Mouse (Mus musculus): ENCODE results near the gene Pml.

Gene Pml

DNA sequence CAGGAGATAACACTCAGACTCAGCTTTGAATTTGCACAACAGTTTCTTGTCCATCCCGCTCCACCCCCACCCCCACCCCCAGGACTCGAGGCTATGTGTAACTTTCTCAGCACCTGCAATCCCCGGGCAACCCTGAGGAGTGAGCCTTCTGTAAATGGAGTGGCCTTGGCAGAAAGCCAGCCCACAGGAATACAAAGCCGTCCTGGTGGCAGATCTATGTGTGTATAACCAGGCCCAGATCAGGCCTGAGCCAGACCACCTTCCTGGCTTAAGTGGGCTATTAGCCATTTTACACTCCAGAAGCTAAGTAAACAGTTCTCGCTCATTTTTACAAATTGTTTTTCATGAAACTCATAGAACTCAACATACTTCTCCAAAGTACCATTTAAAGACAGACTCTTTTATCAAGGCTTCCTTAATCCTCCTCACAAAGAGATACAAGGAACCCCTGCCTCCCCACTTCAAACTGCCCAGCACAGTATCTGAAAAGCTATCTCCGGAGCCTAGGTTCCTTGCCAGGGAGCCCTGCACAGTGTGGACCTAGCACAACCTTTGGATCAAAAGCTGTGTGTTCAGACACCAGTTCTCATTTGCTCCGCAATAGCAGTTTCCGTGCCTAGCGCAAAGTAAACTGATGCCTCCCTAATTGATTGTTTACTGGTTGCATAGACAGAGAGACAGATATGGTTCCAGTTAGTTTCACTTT is 7.7 kb downstream of the Pml start:
- Histone ChIP-seq H3K9me3 (ENCODE audit: low read length) (no peaks in the 10 kb centered on the region), H3K36me3 (ENCODE audit: insufficient read depth, low read length) (peaks cover 85% of the 10 kb centered on the region), H3K4me1 (replicated peaks; ENCODE audit: low read depth, low read length) (peaks cover 88% of the 10 kb centered on the region), H3K4me3 (replicated peaks; ENCODE audit: low read length) (peak overlapping the region; percentile 95), H3K27me3 (ENCODE audit: insufficient read depth, low read length) (no peaks in the 10 kb centered on the region)
- no peak for TF ChIP-seq CTCF (conservative IDR thresholded peaks at IDR 0.05; ENCODE audit: low read length)
- peak; percentile 60; the same call in 1 of the 2 replicates for TF ChIP-seq NANOG (IDR thresholded peaks at IDR 0.05; ENCODE audit: borderline replicate concordance, low read length)

DNA sequence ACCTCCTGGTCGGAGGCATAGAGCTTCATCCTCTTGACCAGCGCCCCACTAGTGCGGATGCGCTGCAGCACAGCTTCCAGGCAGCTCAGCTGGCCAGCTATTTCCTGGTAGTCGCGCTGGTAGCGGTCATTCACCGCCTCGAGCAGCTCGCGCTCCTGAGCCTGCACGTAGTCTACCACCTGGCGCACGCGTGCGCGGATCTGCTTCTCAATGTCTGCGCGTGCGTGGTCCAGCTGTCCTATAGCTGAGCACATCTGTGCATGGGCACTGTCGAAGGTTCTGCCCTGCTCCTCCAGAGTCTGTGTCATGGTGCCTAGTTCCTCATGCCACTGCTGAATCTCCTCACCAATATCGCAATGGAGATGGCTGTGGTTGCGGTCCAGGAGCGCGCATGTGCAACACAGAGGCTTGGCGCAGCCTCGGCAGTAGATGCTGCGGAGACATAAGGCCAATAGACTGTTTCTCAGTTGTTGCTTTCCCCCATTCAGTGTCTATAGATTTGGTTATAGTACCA is 15.0 kb downstream of the Pml start:
- peak overlapping the region; percentile 69 for H3K4me3 ChIP-seq (replicated peaks; ENCODE audit: low read length)
- peaks cover 83% of the 10 kb centered on the region for H3K36me3 ChIP-seq (ENCODE audit: insufficient read depth, low read length)
- TF ChIP-seq CTCF (conservative IDR thresholded peaks at IDR 0.05; ENCODE audit: low read length), result no peak
- TF ChIP-seq NANOG (IDR thresholded peaks at IDR 0.05; ENCODE audit: borderline replicate concordance, low read length), result no peak
- no peak for TF ChIP-seq POU5F1 (IDR thresholded peaks at IDR 0.05; ENCODE audit: borderline replicate concordance, low read length)
- peaks cover 71% of the 10 kb centered on the region for H3K4me1 ChIP-seq (replicated peaks; ENCODE audit: low read depth, low read length)
- H3K9me3 ChIP-seq (ENCODE audit: low read length), result no peaks in the 10 kb centered on the region
- no peaks in the 10 kb centered on the region for H3K27me3 ChIP-seq (ENCODE audit: insufficient read depth, low read length)

DNA sequence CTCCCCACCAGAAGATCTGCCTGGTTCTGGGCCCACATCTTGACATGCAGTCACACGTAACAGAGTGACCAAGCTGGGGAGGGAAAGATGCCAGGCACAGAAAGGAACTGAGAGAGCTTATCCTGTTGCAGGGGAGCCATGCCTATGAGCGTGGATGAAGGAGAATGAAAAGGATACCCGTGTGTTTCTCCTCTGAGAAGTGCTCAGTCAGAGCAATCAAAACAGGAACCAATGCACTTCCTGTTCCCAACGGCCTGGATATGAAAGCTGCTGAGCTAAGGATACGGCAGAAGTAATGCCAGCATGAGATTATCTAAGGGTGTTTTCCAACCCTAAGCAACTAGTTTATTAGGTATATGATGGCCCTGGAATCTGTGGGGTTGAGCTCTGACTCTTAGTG is 17.2 kb downstream of the Pml start:
- TF ChIP-seq CTCF (conservative IDR thresholded peaks at IDR 0.05; ENCODE audit: low read length) (no peak), NANOG (IDR thresholded peaks at IDR 0.05; ENCODE audit: borderline replicate concordance, low read length) (no peak), POU5F1 (IDR thresholded peaks at IDR 0.05; ENCODE audit: borderline replicate concordance, low read length) (no peak)
- Histone ChIP-seq H3K4me3 (replicated peaks; ENCODE audit: low read length) (no peak overlapping the region), H3K4me1 (replicated peaks; ENCODE audit: low read depth, low read length) (peaks cover 74% of the 10 kb centered on the region), H3K9me3 (ENCODE audit: low read length) (no peaks in the 10 kb centered on the region), H3K36me3 (ENCODE audit: insufficient read depth, low read length) (peaks cover 91% of the 10 kb centered on the region), H3K27me3 (ENCODE audit: insufficient read depth, low read length) (no peaks in the 10 kb centered on the region)

DNA sequence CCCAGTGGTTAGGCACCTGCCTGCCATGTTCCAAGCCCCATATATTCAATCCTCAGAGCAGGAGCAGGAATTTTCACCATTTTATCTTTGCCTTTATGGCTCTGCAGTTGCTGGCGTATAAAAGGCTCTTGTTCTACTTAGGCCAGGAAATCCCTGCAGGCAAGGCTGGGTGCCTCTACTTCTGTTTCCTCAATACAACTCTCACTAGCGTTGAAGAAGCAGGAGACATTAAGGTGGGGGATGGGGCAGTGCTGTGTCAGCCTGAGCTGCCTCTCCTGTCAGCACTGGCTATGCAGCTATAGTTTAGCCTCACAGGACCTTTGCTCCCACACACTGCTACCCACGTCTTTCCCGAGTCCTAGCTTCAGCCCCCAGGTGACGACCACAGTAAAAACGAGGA is 17.8 kb downstream of the Pml start:
- no peak for TF ChIP-seq NANOG (IDR thresholded peaks at IDR 0.05; ENCODE audit: borderline replicate concordance, low read length)
- TF ChIP-seq CTCF (conservative IDR thresholded peaks at IDR 0.05; ENCODE audit: low read length), result no peak
- TF ChIP-seq POU5F1 (IDR thresholded peaks at IDR 0.05; ENCODE audit: borderline replicate concordance, low read length), result no peak
- Histone ChIP-seq H3K4me1 (replicated peaks; ENCODE audit: low read depth, low read length) (peaks cover 74% of the 10 kb centered on the region), H3K4me3 (replicated peaks; ENCODE audit: low read length) (no peak overlapping the region), H3K36me3 (ENCODE audit: insufficient read depth, low read length) (peaks cover 93% of the 10 kb centered on the region), H3K9me3 (ENCODE audit: low read length) (no peaks in the 10 kb centered on the region), H3K27me3 (ENCODE audit: insufficient read depth, low read length) (no peaks in the 10 kb centered on the region)

DNA sequence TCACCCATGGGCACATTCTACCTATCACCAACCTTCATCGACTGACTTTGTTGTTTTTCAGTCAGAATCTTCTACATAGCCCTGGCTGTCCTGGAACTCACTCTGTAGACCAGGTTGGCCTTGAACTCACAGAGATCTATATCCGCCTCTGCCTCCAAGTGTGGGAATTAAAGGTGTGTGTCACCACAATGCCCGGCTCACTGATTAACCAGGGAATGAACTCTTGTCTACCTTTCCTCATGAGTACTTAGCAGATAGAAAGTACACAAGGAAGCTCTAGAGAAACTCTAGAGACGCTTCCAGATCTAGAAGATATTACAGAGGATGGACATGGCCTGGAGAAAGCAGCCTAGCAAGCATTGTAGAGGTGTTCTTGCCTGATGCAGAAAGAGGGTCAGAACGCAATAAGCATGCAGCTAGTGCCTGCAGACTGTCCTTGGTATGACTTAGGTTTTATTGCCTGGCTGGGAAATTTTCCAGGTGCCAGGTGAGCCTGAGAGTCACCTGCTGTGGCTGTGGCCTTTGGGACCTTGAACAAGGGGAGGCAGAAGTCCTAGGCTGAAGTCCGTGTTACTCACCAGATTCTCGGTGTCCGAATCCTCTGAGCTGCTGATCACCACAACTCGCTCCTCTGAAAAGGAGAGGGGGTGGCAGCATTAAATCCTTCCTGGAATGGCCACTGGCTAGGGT is 20.7 kb downstream of the Pml start:
- Histone ChIP-seq H3K27me3 (ENCODE audit: insufficient read depth, low read length) (no peaks in the 10 kb centered on the region), H3K9me3 (ENCODE audit: low read length) (no peaks in the 10 kb centered on the region), H3K4me1 (replicated peaks; ENCODE audit: low read depth, low read length) (peaks cover 86% of the 10 kb centered on the region), H3K4me3 (replicated peaks; ENCODE audit: low read length) (no peak overlapping the region), H3K36me3 (ENCODE audit: insufficient read depth, low read length) (peaks cover 100% of the 10 kb centered on the region)
- TF ChIP-seq POU5F1 (IDR thresholded peaks at IDR 0.05; ENCODE audit: borderline replicate concordance, low read length) (no peak), NANOG (IDR thresholded peaks at IDR 0.05; ENCODE audit: borderline replicate concordance, low read length) (no peak), CTCF (conservative IDR thresholded peaks at IDR 0.05; ENCODE audit: low read length) (no peak)

DNA sequence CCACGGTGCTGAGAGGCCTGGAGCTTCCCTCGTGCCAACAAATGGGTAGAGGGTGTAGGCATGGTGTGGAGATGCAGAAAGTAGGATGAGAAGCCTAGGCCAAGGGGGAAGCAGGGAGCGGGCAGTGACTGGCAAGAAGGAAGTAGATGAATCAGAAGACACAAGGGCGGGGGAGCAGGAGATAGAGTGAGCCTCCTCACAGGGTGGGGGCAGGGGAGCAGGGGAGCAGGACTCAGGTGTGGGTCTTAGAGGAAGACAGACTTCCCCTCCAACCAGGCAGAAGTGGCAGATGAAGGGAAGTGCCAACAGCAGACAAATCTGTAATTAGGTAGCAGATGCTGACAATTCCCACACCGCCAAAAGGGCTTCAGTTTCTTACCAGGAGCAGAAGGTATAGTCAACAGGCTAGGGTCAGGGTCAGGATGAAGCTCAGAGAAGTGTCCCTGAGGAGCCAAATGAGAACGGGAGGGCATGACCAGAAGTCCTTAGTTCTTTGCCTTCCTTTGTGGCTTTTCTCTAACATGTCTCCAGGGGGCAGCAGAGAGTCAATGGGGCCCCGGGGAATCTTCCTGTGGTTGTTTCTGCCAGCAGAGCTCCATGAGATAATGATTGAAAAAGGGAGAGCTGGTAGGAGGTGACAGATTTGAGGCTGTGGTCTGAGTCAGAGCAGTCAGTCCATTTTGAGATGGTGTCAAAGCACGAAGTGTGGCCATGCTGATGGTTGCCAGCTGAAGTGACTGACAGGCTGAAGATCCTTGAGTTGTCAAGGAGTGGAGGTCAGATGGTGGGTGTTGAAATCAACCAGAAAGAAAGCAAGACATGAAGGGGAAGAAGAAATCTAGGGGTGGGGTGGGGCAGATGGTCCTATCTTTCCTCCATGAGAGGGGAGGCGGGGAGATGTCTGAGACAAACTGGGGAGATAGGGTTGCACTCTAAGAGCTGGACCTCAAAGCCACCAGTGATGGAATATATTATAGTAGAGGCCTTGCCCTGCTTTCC is 23.4 kb downstream of the Pml start:
- TF ChIP-seq CTCF (conservative IDR thresholded peaks at IDR 0.05; ENCODE audit: low read length), result peak; percentile 97
- no peak for TF ChIP-seq POU5F1 (IDR thresholded peaks at IDR 0.05; ENCODE audit: borderline replicate concordance, low read length)
- H3K9me3 ChIP-seq (ENCODE audit: low read length), result no peaks in the 10 kb centered on the region
- H3K27me3 ChIP-seq (ENCODE audit: insufficient read depth, low read length), result no peaks in the 10 kb centered on the region
- no peak overlapping the region for H3K4me3 ChIP-seq (replicated peaks; ENCODE audit: low read length)
- peaks cover 89% of the 10 kb centered on the region for H3K4me1 ChIP-seq (replicated peaks; ENCODE audit: low read depth, low read length)
- peaks cover 100% of the 10 kb centered on the region for H3K36me3 ChIP-seq (ENCODE audit: insufficient read depth, low read length)

DNA sequence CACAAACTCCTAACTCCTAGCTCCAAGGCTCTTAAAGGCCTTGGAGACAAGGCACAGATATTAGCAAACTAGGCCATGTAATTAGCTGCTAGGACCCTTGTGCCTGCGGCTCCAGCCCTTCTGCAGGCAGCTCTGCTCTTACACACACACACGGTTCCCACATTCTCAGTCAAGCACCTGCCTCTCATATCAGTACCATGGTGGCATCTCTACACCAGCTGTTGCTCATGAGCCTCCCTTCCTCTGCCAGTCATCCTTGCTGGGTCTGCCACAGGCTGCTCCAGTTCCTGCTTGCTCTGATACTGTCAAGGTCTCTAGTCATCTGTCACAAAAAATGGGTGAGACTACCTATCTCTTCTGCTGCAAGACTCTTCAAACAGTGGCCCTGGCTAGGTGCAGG is 25.2 kb downstream of the Pml start:
- Histone ChIP-seq H3K4me3 (replicated peaks; ENCODE audit: low read length) (no peak overlapping the region), H3K36me3 (ENCODE audit: insufficient read depth, low read length) (peaks cover 100% of the 10 kb centered on the region), H3K27me3 (ENCODE audit: insufficient read depth, low read length) (no peaks in the 10 kb centered on the region), H3K9me3 (ENCODE audit: low read length) (no peaks in the 10 kb centered on the region), H3K4me1 (replicated peaks; ENCODE audit: low read depth, low read length) (peaks cover 91% of the 10 kb centered on the region)
- TF ChIP-seq NANOG (IDR thresholded peaks at IDR 0.05; ENCODE audit: borderline replicate concordance, low read length) (no peak), POU5F1 (IDR thresholded peaks at IDR 0.05; ENCODE audit: borderline replicate concordance, low read length) (no peak), CTCF (conservative IDR thresholded peaks at IDR 0.05; ENCODE audit: low read length) (no peak)

Data from E14TG2a.4 (cell line).